Mouse (Mus musculus): Measurements from ENCODE around the gene Pakap. TPM values are rescaled to one million over a fixed set of nuclear protein-coding genes. Genes with fewer than 3 reads are reported as not detected.

Gene Pakap
- total and polyA plus RNA-seq, 3 experiments: not detected

- no peak for ATAC-seq (ENCODE audit: extremely low read depth, insufficient number of reproducible peaks, low FRiP score, poor library complexity, severe bottlenecking)
- no peaks in the 10 kb centered on the region for H3K27me3 ChIP-seq (ENCODE audit: insufficient read depth, low read length)
- peaks cover 66% of the 10 kb centered on the region for H3K9me3 ChIP-seq (replicated peaks)
- no peak for DNase-seq (ENCODE audit: low spot score)
- no peaks in the 10 kb centered on the region for H3K36me3 ChIP-seq (replicated peaks)
- H3K4me3 ChIP-seq (ENCODE audit: low read depth, low read length): no peak overlapping the region
- H3K4me1 ChIP-seq (ENCODE audit: insufficient read depth, low read depth, low read length): no peaks in the 10 kb centered on the region
- TF ChIP-seq POLR2AphosphoS5 (IDR thresholded peaks at IDR 0.05; ENCODE audit: insufficient replicate concordance, low read depth, low read length): no peak
- no peak for TF ChIP-seq CTCF (IDR thresholded peaks at IDR 0.05; ENCODE audit: low read depth, low read length)
- TF ChIP-seq GATA1 (IDR thresholded peaks at IDR 0.05; ENCODE audit: borderline replicate concordance, low read length): no peak
- TF ChIP-seq GATA2 (IDR thresholded peaks at IDR 0.05; ENCODE audit: borderline replicate concordance, low read depth, low read length): no peak
- no peak for TF ChIP-seq TAL1 (conservative IDR thresholded peaks at IDR 0.05; ENCODE audit: low read depth, low read length)
Measured at GRCm38 (mm10) chr4:57607247-57607942, 39.4 kb downstream of the Pakap start.

GRCm38 (mm10) chr4:57611303-57612077 is 43.5 kb downstream of the Pakap start:
- ATAC-seq (ENCODE audit: extremely low read depth, insufficient number of reproducible peaks, low FRiP score, poor library complexity, severe bottlenecking): no peak
- DNase-seq (ENCODE audit: low spot score): no peak

GRCm38 (mm10) chr4:57612716-57613115 is 44.7 kb downstream of the Pakap start:
- H3K36me3 ChIP-seq (replicated peaks): no peaks in the 10 kb centered on the region
- no peaks in the 10 kb centered on the region for H3K4me1 ChIP-seq (ENCODE audit: insufficient read depth, low read depth, low read length)
- ATAC-seq (ENCODE audit: extremely low read depth, insufficient number of reproducible peaks, low FRiP score, poor library complexity, severe bottlenecking) (no peak), DNase-seq (ENCODE audit: low spot score) (no peak)
- H3K9me3 ChIP-seq (replicated peaks): peaks cover 63% of the 10 kb centered on the region
- H3K27me3 ChIP-seq (ENCODE audit: insufficient read depth, low read length): no peaks in the 10 kb centered on the region
- no peak for TF ChIP-seq POLR2AphosphoS5 (IDR thresholded peaks at IDR 0.05; ENCODE audit: insufficient replicate concordance, low read depth, low read length)
- TF ChIP-seq GATA2 (IDR thresholded peaks at IDR 0.05; ENCODE audit: borderline replicate concordance, low read depth, low read length): no peak
- TF ChIP-seq CTCF (IDR thresholded peaks at IDR 0.05; ENCODE audit: low read depth, low read length): no peak
- TF ChIP-seq TAL1 (conservative IDR thresholded peaks at IDR 0.05; ENCODE audit: low read depth, low read length): no peak
- no peak for TF ChIP-seq GATA1 (IDR thresholded peaks at IDR 0.05; ENCODE audit: borderline replicate concordance, low read length)
- no peak overlapping the region for H3K4me3 ChIP-seq (ENCODE audit: low read depth, low read length)

More at GRCm38 (mm10) chr4:57611303-57612077, 43.5 kb downstream of the Pakap start:
- Histone ChIP-seq H3K4me1 (ENCODE audit: insufficient read depth, low read depth, low read length) (no peaks in the 10 kb centered on the region), H3K36me3 (replicated peaks) (no peaks in the 10 kb centered on the region), H3K4me3 (ENCODE audit: low read depth, low read length) (no peak overlapping the region), H3K27me3 (ENCODE audit: insufficient read depth, low read length) (no peaks in the 10 kb centered on the region), H3K9me3 (replicated peaks) (peaks cover 64% of the 10 kb centered on the region)
- TF ChIP-seq GATA1 (IDR thresholded peaks at IDR 0.05; ENCODE audit: borderline replicate concordance, low read length) (no peak), POLR2AphosphoS5 (IDR thresholded peaks at IDR 0.05; ENCODE audit: insufficient replicate concordance, low read depth, low read length) (no peak), GATA2 (IDR thresholded peaks at IDR 0.05; ENCODE audit: borderline replicate concordance, low read depth, low read length) (no peak), CTCF (IDR thresholded peaks at IDR 0.05; ENCODE audit: low read depth, low read length) (no peak), TAL1 (conservative IDR thresholded peaks at IDR 0.05; ENCODE audit: low read depth, low read length) (no peak)

- ATAC-seq (ENCODE audit: extremely low read depth, insufficient number of reproducible peaks, low FRiP score, poor library complexity, severe bottlenecking): no peak
- H3K9me3 ChIP-seq (replicated peaks): peaks cover 67% of the 10 kb centered on the region
- no peaks in the 10 kb centered on the region for H3K36me3 ChIP-seq (replicated peaks)
- H3K4me3 ChIP-seq (ENCODE audit: low read depth, low read length): no peak overlapping the region
- TF ChIP-seq GATA1 (IDR thresholded peaks at IDR 0.05; ENCODE audit: borderline replicate concordance, low read length) (no peak), POLR2AphosphoS5 (IDR thresholded peaks at IDR 0.05; ENCODE audit: insufficient replicate concordance, low read depth, low read length) (no peak)
- no peaks in the 10 kb centered on the region for H3K4me1 ChIP-seq (ENCODE audit: insufficient read depth, low read depth, low read length)
- no peaks in the 10 kb centered on the region for H3K27me3 ChIP-seq (ENCODE audit: insufficient read depth, low read length)
- DNase-seq (ENCODE audit: low spot score): no peak
Measured at GRCm38 (mm10) chr4:57614686-57615085, 46.7 kb downstream of the Pakap start.

GRCm38 (mm10) chr4:57618743-57619142 is 50.8 kb downstream of the Pakap start:
- H3K4me1 ChIP-seq (ENCODE audit: insufficient read depth, low read depth, low read length): no peaks in the 10 kb centered on the region
- no peaks in the 10 kb centered on the region for H3K36me3 ChIP-seq (replicated peaks)
- H3K4me3 ChIP-seq (ENCODE audit: low read depth, low read length): no peak overlapping the region
- TF ChIP-seq CTCF (IDR thresholded peaks at IDR 0.05; ENCODE audit: low read depth, low read length) (no peak), POLR2AphosphoS5 (IDR thresholded peaks at IDR 0.05; ENCODE audit: insufficient replicate concordance, low read depth, low read length) (no peak), GATA2 (IDR thresholded peaks at IDR 0.05; ENCODE audit: borderline replicate concordance, low read depth, low read length) (no peak), TAL1 (conservative IDR thresholded peaks at IDR 0.05; ENCODE audit: low read depth, low read length) (no peak), GATA1 (IDR thresholded peaks at IDR 0.05; ENCODE audit: borderline replicate concordance, low read length) (no peak)
- ATAC-seq (ENCODE audit: extremely low read depth, insufficient number of reproducible peaks, low FRiP score, poor library complexity, severe bottlenecking): no peak
- DNase-seq (ENCODE audit: low spot score): no peak
- no peaks in the 10 kb centered on the region for H3K27me3 ChIP-seq (ENCODE audit: insufficient read depth, low read length)
- H3K9me3 ChIP-seq (replicated peaks): peaks cover 65% of the 10 kb centered on the region

GRCm38 (mm10) chr4:57622816-57623215 is 54.8 kb downstream of the Pakap start:
- TF ChIP-seq TAL1 (conservative IDR thresholded peaks at IDR 0.05; ENCODE audit: low read depth, low read length): no peak
- TF ChIP-seq POLR2AphosphoS5 (IDR thresholded peaks at IDR 0.05; ENCODE audit: insufficient replicate concordance, low read depth, low read length): no peak
- no peak for TF ChIP-seq CTCF (IDR thresholded peaks at IDR 0.05; ENCODE audit: low read depth, low read length)
- TF ChIP-seq GATA1 (IDR thresholded peaks at IDR 0.05; ENCODE audit: borderline replicate concordance, low read length): no peak
- TF ChIP-seq GATA2 (IDR thresholded peaks at IDR 0.05; ENCODE audit: borderline replicate concordance, low read depth, low read length): no peak
- no peaks in the 10 kb centered on the region for H3K4me1 ChIP-seq (ENCODE audit: insufficient read depth, low read depth, low read length)
- no peaks in the 10 kb centered on the region for H3K36me3 ChIP-seq (replicated peaks)
- H3K27me3 ChIP-seq (ENCODE audit: insufficient read depth, low read length): no peaks in the 10 kb centered on the region
- ATAC-seq (ENCODE audit: extremely low read depth, insufficient number of reproducible peaks, low FRiP score, poor library complexity, severe bottlenecking) (no peak), DNase-seq (ENCODE audit: low spot score) (no peak)
- H3K4me3 ChIP-seq (ENCODE audit: low read depth, low read length): no peak overlapping the region
- peaks cover 64% of the 10 kb centered on the region for H3K9me3 ChIP-seq (replicated peaks)

Data from G1E (cell line).